Mouse (Mus musculus) myocyte (in vitro differentiated cells): ENCODE measurements around the gene Cecr2.

Experiments used
- CEBPB ChIP-seq: IDR thresholded peaks from 2 replicates; pipeline ENCODE4 v1.6.1; 2011; ENCODE audit warnings: mild to moderate bottlenecking, moderate library complexity; ENCODE audit not compliant: poor library complexity, insufficient read depth, severe bottlenecking
- POLR2A ChIP-seq: IDR thresholded peaks from one replicate; pipeline ENCODE4 v1.6.1; 2011; ENCODE audit warnings: low read depth, mild to moderate bottlenecking, control low read depth, moderate library complexity; ENCODE audit not compliant: insufficient read length
- POLR2AphosphoS2 ChIP-seq: IDR thresholded peaks from one replicate; pipeline ENCODE4 v1.6.1; 2011; ENCODE audit warnings: low read depth, control low read depth; ENCODE audit not compliant: insufficient read length
- SRF ChIP-seq: IDR thresholded peaks from one replicate; pipeline ENCODE4 v1.6.1; 2011; ENCODE audit warnings: low read depth; ENCODE audit not compliant: control insufficient read depth, insufficient read length
- TCF12 ChIP-seq: IDR thresholded peaks from one replicate; pipeline ENCODE4 v1.6.1; 2011; ENCODE audit warnings: mild to moderate bottlenecking, control low read depth; ENCODE audit not compliant: poor library complexity, insufficient read depth, severe bottlenecking
- USF1 ChIP-seq: IDR thresholded peaks from one replicate; pipeline ENCODE4 v1.6.1; 2011; ENCODE audit warnings: low read depth, mild to moderate bottlenecking, control low read depth, moderate library complexity

DNA sequence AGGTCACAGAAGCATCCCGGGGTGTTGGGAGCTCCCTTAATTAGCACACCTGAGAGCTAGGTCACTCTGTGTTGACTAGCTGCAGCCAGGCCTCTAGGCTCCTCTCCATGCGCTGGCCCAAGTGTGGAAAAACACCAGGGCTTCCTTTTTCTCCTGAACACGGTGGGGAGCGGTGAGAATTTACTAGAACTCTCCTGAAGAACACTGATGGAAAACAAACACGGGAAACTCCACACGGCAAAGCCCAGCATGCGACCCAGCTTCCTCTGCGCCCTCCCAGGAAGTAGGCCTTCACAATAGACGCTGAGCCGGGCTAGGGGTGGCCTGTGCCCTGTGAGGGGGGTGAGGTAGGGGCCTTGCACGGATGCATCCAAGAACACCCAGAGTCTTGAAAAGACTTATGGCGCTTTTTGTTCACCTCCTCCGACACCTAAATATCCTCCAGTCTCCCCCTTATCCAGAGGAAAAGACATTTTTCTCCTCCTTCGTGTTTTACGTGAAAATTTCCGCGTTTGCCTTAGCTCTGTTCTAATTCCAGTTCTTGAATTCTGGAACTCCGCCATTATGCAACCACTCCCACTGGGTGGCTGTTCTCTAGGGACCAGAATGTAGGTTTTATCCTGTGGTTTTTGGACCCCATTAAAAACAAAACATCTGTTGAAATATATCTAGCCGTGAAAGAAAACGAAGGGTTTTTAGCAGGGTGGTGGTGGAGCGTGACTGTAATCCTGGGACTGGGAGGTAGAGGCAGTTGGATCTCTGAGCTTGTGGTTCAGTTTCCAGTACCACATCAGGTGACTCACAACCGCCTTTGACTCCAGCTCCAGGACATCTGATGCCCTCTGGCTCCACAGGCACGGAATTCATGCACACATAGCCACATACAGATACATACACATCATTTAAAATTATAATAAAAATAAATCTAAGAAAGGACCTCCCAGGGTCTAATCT, 21.5 kb upstream of the Cecr2 start:
- TF ChIP-seq CEBPB (no peak), POLR2A (no peak), SRF (no peak), POLR2AphosphoS2 (no peak), TCF12 (no peak), USF1 (no peak)
